Mouse (Mus musculus): ENCODE measurements around the gene 2810408A11Rik. TPM values are rescaled to one million over a fixed set of nuclear protein-coding genes. Genes with fewer than 3 reads are reported as not detected.

The 2810408A11Rik gene
- polyA plus RNA-seq, 1 experiment from 2014 or later = 10.7 TPM

- peak within 1 kb of the TSS; percentile 20 for H3K4me3 ChIP-seq (ENCODE audit: low read depth, low read length)
- peak within 1 kb of the TSS; percentile 43 for H3K4me2 ChIP-seq (ENCODE audit: low read length)
- peaks cover 13% of the 10 kb centered on the region for H3K27me3 ChIP-seq (replicated peaks; ENCODE audit: control insufficient read depth, insufficient read depth, low read length)
- ATAC-seq (replicated peaks; ENCODE audit: low FRiP score, low TSS enrichment, low read depth) (peak; percentile 76), DNase-seq (ENCODE audit: low spot score) (peak; percentile 75)
- no peaks in the 10 kb centered on the region for H3K9me3 ChIP-seq (ENCODE audit: control insufficient read depth, low read length)
- no peaks in the 10 kb centered on the region for H3K4me1 ChIP-seq (replicated peaks; ENCODE audit: control insufficient read depth, insufficient read depth, low read length)
- H3K27ac ChIP-seq (ENCODE audit: low read depth) = peak within 1 kb of the TSS; percentile 9; the same call in 1 of the 2 replicates
- H3K9ac ChIP-seq (ENCODE audit: low read length) = peak within 1 kb of the TSS; percentile 27
- no peaks in the 10 kb centered on the region for H3K36me3 ChIP-seq (ENCODE audit: control insufficient read depth, insufficient read depth, low read length)
- WGBS = 14% methylated on average over 30 of the region's 30 CpGs
These were observed 42.4 kb downstream of the 2810408A11Rik start, which contains the start of gene Tnk1 for GRCm38 (mm10) chr11:69858113-69858998. TSS of gene Tnk1 (minus strand) at chr11:69858730.

GRCm38 (mm10) chr11:69855347-69855746, 45.4 kb downstream of the 2810408A11Rik start:
- Histone ChIP-seq H3K4me1 (replicated peaks; ENCODE audit: control insufficient read depth, insufficient read depth, low read length) (no peaks in the 10 kb centered on the region), H3K4me2 (ENCODE audit: low read length) (no peak overlapping the region), H3K27ac (ENCODE audit: low read depth) (no peak overlapping the region), H3K9ac (ENCODE audit: low read length) (no peak overlapping the region), H3K9me3 (ENCODE audit: control insufficient read depth, low read length) (no peaks in the 10 kb centered on the region), H3K36me3 (ENCODE audit: control insufficient read depth, insufficient read depth, low read length) (peaks cover 24% of the 10 kb centered on the region), H3K4me3 (ENCODE audit: low read depth, low read length) (no peak overlapping the region), H3K27me3 (replicated peaks; ENCODE audit: control insufficient read depth, insufficient read depth, low read length) (peaks cover 13% of the 10 kb centered on the region)
- no peak for DNase-seq (ENCODE audit: low spot score)
- WGBS = 29% methylated on average over 16 of the region's 16 CpGs
- no peak; the same call in 1 of the 2 replicates for ATAC-seq (replicated peaks; ENCODE audit: low FRiP score, low TSS enrichment, low read depth)

- Histone ChIP-seq H3K27me3 (replicated peaks; ENCODE audit: control insufficient read depth, insufficient read depth, low read length) (peaks cover 13% of the 10 kb centered on the region), H3K27ac (ENCODE audit: low read depth) (no peak overlapping the region), H3K4me3 (ENCODE audit: low read depth, low read length) (no peak overlapping the region), H3K4me1 (replicated peaks; ENCODE audit: control insufficient read depth, insufficient read depth, low read length) (no peaks in the 10 kb centered on the region), H3K4me2 (ENCODE audit: low read length) (no peak overlapping the region), H3K9me3 (ENCODE audit: control insufficient read depth, low read length) (no peaks in the 10 kb centered on the region), H3K9ac (ENCODE audit: low read length) (no peak overlapping the region), H3K36me3 (ENCODE audit: control insufficient read depth, insufficient read depth, low read length) (peaks cover 31% of the 10 kb centered on the region)
- no peak for ATAC-seq (replicated peaks; ENCODE audit: low FRiP score, low TSS enrichment, low read depth)
- WGBS = 85% methylated on average over 10 of the region's 10 CpGs
- DNase-seq (ENCODE audit: low spot score) = no peak
These were observed 46.1 kb downstream of the 2810408A11Rik start for GRCm38 (mm10) chr11:69854680-69855079.

- Histone ChIP-seq H3K27ac (ENCODE audit: low read depth) (no peak overlapping the region), H3K4me2 (ENCODE audit: low read length) (no peak overlapping the region), H3K4me1 (replicated peaks; ENCODE audit: control insufficient read depth, insufficient read depth, low read length) (no peaks in the 10 kb centered on the region), H3K4me3 (ENCODE audit: low read depth, low read length) (no peak overlapping the region), H3K27me3 (replicated peaks; ENCODE audit: control insufficient read depth, insufficient read depth, low read length) (peaks cover 11% of the 10 kb centered on the region), H3K36me3 (ENCODE audit: control insufficient read depth, insufficient read depth, low read length) (peaks cover 38% of the 10 kb centered on the region), H3K9ac (ENCODE audit: low read length) (no peak overlapping the region), H3K9me3 (ENCODE audit: control insufficient read depth, low read length) (no peaks in the 10 kb centered on the region)
- DNase-seq (ENCODE audit: low spot score) (no peak), ATAC-seq (replicated peaks; ENCODE audit: low FRiP score, low TSS enrichment, low read depth) (no peak)
- 58% methylated on average over 7 of the region's 7 CpGs for WGBS
These were observed 46.8 kb downstream of the 2810408A11Rik start for GRCm38 (mm10) chr11:69853994-69854393.

GRCm38 (mm10) chr11:69850754-69851153, 50.0 kb downstream of the 2810408A11Rik start:
- peaks cover 49% of the 10 kb centered on the region for H3K36me3 ChIP-seq (ENCODE audit: control insufficient read depth, insufficient read depth, low read length)
- H3K9ac ChIP-seq (ENCODE audit: low read length) = no peak overlapping the region
- no peak for DNase-seq (ENCODE audit: low spot score)
- WGBS = 70% methylated on average over 8 of the region's 8 CpGs
- H3K4me3 ChIP-seq (ENCODE audit: low read depth, low read length) = no peak overlapping the region
- no peak overlapping the region for H3K4me2 ChIP-seq (ENCODE audit: low read length)
- H3K9me3 ChIP-seq (ENCODE audit: control insufficient read depth, low read length) = no peaks in the 10 kb centered on the region
- H3K27ac ChIP-seq (ENCODE audit: low read depth) = no peak overlapping the region
- peaks cover 14% of the 10 kb centered on the region for H3K4me1 ChIP-seq (replicated peaks; ENCODE audit: control insufficient read depth, insufficient read depth, low read length)
- no peak for ATAC-seq (replicated peaks; ENCODE audit: low FRiP score, low TSS enrichment, low read depth)
- H3K27me3 ChIP-seq (replicated peaks; ENCODE audit: control insufficient read depth, insufficient read depth, low read length) = no peaks in the 10 kb centered on the region

- Histone ChIP-seq H3K9me3 (ENCODE audit: control insufficient read depth, low read length) (no peaks in the 10 kb centered on the region), H3K27ac (ENCODE audit: low read depth) (no peak overlapping the region), H3K27me3 (replicated peaks; ENCODE audit: control insufficient read depth, insufficient read depth, low read length) (no peaks in the 10 kb centered on the region), H3K36me3 (ENCODE audit: control insufficient read depth, insufficient read depth, low read length) (peaks cover 49% of the 10 kb centered on the region), H3K4me1 (replicated peaks; ENCODE audit: control insufficient read depth, insufficient read depth, low read length) (peaks cover 20% of the 10 kb centered on the region), H3K9ac (ENCODE audit: low read length) (no peak overlapping the region), H3K4me2 (ENCODE audit: low read length) (no peak overlapping the region), H3K4me3 (ENCODE audit: low read depth, low read length) (no peak overlapping the region)
- ATAC-seq (replicated peaks; ENCODE audit: low FRiP score, low TSS enrichment, low read depth) = no peak
- WGBS = 92% methylated on average over 15 of the region's 15 CpGs
- no peak for DNase-seq (ENCODE audit: low spot score)
These were observed 50.9 kb downstream of the 2810408A11Rik start for GRCm38 (mm10) chr11:69849884-69850283.

- Histone ChIP-seq H3K36me3 (ENCODE audit: control insufficient read depth, insufficient read depth, low read length) (peaks cover 49% of the 10 kb centered on the region), H3K9me3 (ENCODE audit: control insufficient read depth, low read length) (no peaks in the 10 kb centered on the region), H3K4me2 (ENCODE audit: low read length) (no peak overlapping the region), H3K27ac (ENCODE audit: low read depth) (no peak overlapping the region), H3K4me1 (replicated peaks; ENCODE audit: control insufficient read depth, insufficient read depth, low read length) (peaks cover 20% of the 10 kb centered on the region), H3K27me3 (replicated peaks; ENCODE audit: control insufficient read depth, insufficient read depth, low read length) (no peaks in the 10 kb centered on the region), H3K4me3 (ENCODE audit: low read depth, low read length) (no peak overlapping the region), H3K9ac (ENCODE audit: low read length) (no peak overlapping the region)
- no peak for ATAC-seq (replicated peaks; ENCODE audit: low FRiP score, low TSS enrichment, low read depth)
- WGBS = 90% methylated on average over 9 of the region's 9 CpGs
- no peak for DNase-seq (ENCODE audit: low spot score)
These were observed 51.7 kb downstream of the 2810408A11Rik start for GRCm38 (mm10) chr11:69849128-69849527.

GRCm38 (mm10) chr11:69848021-69848420, 52.8 kb downstream of the 2810408A11Rik start:
- H3K36me3 ChIP-seq (ENCODE audit: control insufficient read depth, insufficient read depth, low read length) = peaks cover 49% of the 10 kb centered on the region
- H3K27ac ChIP-seq (ENCODE audit: low read depth) = no peak overlapping the region
- H3K27me3 ChIP-seq (replicated peaks; ENCODE audit: control insufficient read depth, insufficient read depth, low read length) = no peaks in the 10 kb centered on the region
- no peak overlapping the region for H3K4me3 ChIP-seq (ENCODE audit: low read depth, low read length)
- H3K9me3 ChIP-seq (ENCODE audit: control insufficient read depth, low read length) = no peaks in the 10 kb centered on the region
- peaks cover 20% of the 10 kb centered on the region for H3K4me1 ChIP-seq (replicated peaks; ENCODE audit: control insufficient read depth, insufficient read depth, low read length)
- peak overlapping the region; percentile 91 for H3K4me2 ChIP-seq (ENCODE audit: low read length)
- ATAC-seq (replicated peaks; ENCODE audit: low FRiP score, low TSS enrichment, low read depth) (no peak), DNase-seq (ENCODE audit: low spot score) (no peak)
- 95% methylated on average over 6 of the region's 6 CpGs for WGBS
- H3K9ac ChIP-seq (ENCODE audit: low read length) = no peak overlapping the region

Data from intestine, embryonic 14.5 days (tissue).